Mouse (Mus musculus) kidney, adult 2 months (tissue): ENCODE data around the gene Strap.
A peak's percentile ranks its signal among the peaks of the same experiment; 100 is the strongest.

Experiments used
- CTCF ChIP-seq: fragments of 200-500 bp; conservative IDR thresholded peaks from 2 replicates; pipeline ENCODE4 v1.5.1; 2011; ENCODE audit warnings: low read depth, mild to moderate bottlenecking, control low read depth, low read length, moderate library complexity, mixed read lengths; ENCODE audit not compliant: insufficient read depth, insufficient read length
- POLR2A ChIP-seq: fragments of 200-500 bp; IDR thresholded peaks from one replicate; pipeline ENCODE4 v1.6.1; 2011; ENCODE audit warnings: low read depth, low read length, control low read depth

- peak; percentile 29; the same call in 1 of the 2 replicates for TF ChIP-seq CTCF
- TF ChIP-seq POLR2A, result no peak
Measured at GRCm38 (mm10) chr6:137723898-137724297, 11.0 kb upstream of the Strap start.
